Mouse (Mus musculus): ENCODE results near the gene Olah.

- TF ChIP-seq CEBPB (IDR thresholded peaks at IDR 0.05; ENCODE audit: insufficient read depth, poor library complexity, severe bottlenecking) (no peak), POLR2A (IDR thresholded peaks at IDR 0.05; ENCODE audit: insufficient read length, low read depth) (no peak), USF1 (IDR thresholded peaks at IDR 0.05; ENCODE audit: low read depth) (no peak), POLR2AphosphoS2 (IDR thresholded peaks at IDR 0.05; ENCODE audit: insufficient read length, low read depth) (no peak), E2F4 (IDR thresholded peaks at IDR 0.05; ENCODE audit: insufficient read depth) (no peak), MAX (IDR thresholded peaks at IDR 0.05; ENCODE audit: low read depth) (no peak)
Measured at GRCm38 (mm10) chr2:3415676-3416075, 18.7 kb upstream of the Olah start.

Measured in myocyte (in vitro differentiated cells).